Mouse (Mus musculus): ENCODE measurements around the gene Mycbp2.
A peak's percentile ranks its signal among the peaks of the same experiment; 100 is the strongest.

GRCm38 (mm10) chr14:103098587-103099235 lies 247.9 kb downstream of the Mycbp2 start:
- TF ChIP-seq CTCF (IDR thresholded peaks at IDR 0.05; ENCODE audit: insufficient read depth, low read length), result no peak
- 0 out of 2 replicates have a peak, but pooled peaks have one; percentile 51 for TF ChIP-seq POLR2A (IDR thresholded peaks at IDR 0.05; ENCODE audit: borderline replicate concordance, extremely low read depth, low read depth, low read length)
